Mouse (Mus musculus) hindbrain, postnatal 0 days (tissue): Measurements from ENCODE around the gene Fgr. TPM values are rescaled to one million over a fixed set of nuclear protein-coding genes. Genes with fewer than 3 reads are reported as not detected.

ENCODE experiments used
- ATAC-seq: fragments of 200-750 bp; cut with Nextera tagmentation; 2 replicates; pipeline ENCODE4 v1.8.0; 2017; ENCODE audit warnings: mild to moderate bottlenecking, moderate TSS enrichment, moderate library complexity
- DNase-seq: peaks from one replicate; pipeline ENCODE4 v3.0.0-alpha.2; 2015; ENCODE audit warnings: low spot score
- H3K27ac ChIP-seq: fragments of 300-500 bp; sonication (generic); 2 replicates; pipeline ENCODE4 v1.5.1; 2014; ENCODE audit warnings: mild to moderate bottlenecking
- H3K27me3 ChIP-seq: fragments of 300-500 bp; sonication (generic); 2 replicates; pipeline ENCODE4 v1.6.1; 2014; ENCODE audit warnings: low read length, mixed read lengths; ENCODE audit not compliant: insufficient read depth
- H3K36me3 ChIP-seq: fragments of 300-500 bp; sonication (generic); 2 replicates; pipeline ENCODE4 v1.6.1; 2014; ENCODE audit warnings: low read length, mixed read lengths; ENCODE audit not compliant: insufficient read depth
- H3K4me1 ChIP-seq: fragments of 300-500 bp; sonication (generic); 2 replicates; pipeline ENCODE4 v1.6.1; 2014; ENCODE audit warnings: antibody characterized with exemption, low read length, mixed read lengths; ENCODE audit not compliant: insufficient read depth
- H3K4me2 ChIP-seq: fragments of 300-500 bp; sonication (generic); 2 replicates; pipeline ENCODE4 v1.6.1; 2014; ENCODE audit warnings: low read depth, mild to moderate bottlenecking, low read length, moderate library complexity, mixed read lengths
- H3K4me3 ChIP-seq: fragments of 300-500 bp; sonication (generic); 2 replicates; pipeline ENCODE4 v1.5.1; 2014; ENCODE audit warnings: low read length
- H3K9ac ChIP-seq: fragments of 300-500 bp; sonication (generic); replicated peaks from 2 replicates; pipeline ENCODE4 v1.6.1; 2014; ENCODE audit warnings: mild to moderate bottlenecking, low read length, moderate library complexity, mixed read lengths
- H3K9me3 ChIP-seq: fragments of 300-500 bp; sonication (generic); 2 replicates; pipeline ENCODE4 v1.6.1; 2016; ENCODE audit warnings: low read length, mixed read lengths
- CTCF ChIP-seq: IDR thresholded peaks from 2 replicates; pipeline ENCODE4 v1.5.1; 2016; ENCODE audit warnings: antibody characterized with exemption, control low read depth, low read depth
- WGBS: fragments of 180-500 bp; shearing (Covaris S2); extraction: QIAGEN DNeasy Blood & Tissue Kit; methylation state at CpG from one replicate; pipeline ENCODE4 v1.1.7; 2014; 5-methylcytosine and 5-hydroxymethylcytosine counted together
- polyA plus RNA-seq: library from polyadenylated mRNA; unstranded; fragments of >200 nt; fragmentation: Nextera tagmentation; extraction: Ambion mirVana; gene quantifications from 2 replicates; pipeline ENCODE4 v1.2.1, GENCODE M21; 2015
- total RNA-seq: library from RNA; depleted of rRNA; stranded (reverse); fragments of >200 nt; gene quantifications from 2 replicates; pipeline ENCODE4 v1.2.3, GENCODE M21; 2014

Gene Fgr
- total and polyA plus RNA-seq, 2 experiments from 2014 or later: 0.19 to 0.73 TPM

GRCm38 (mm10) chr4:132958741-132959678 is 14.9 kb upstream of the Fgr start:
- H3K4me1 ChIP-seq: 0 out of 2 replicates have a peak, but pooled peaks cover 13% of the 10 kb centered on the region
- no peaks in the 10 kb centered on the region for H3K9me3 ChIP-seq
- H3K4me3 ChIP-seq: no peak overlapping the region
- DNase-seq (peak; percentile 49), ATAC-seq (peak; percentile 71)
- H3K4me2 ChIP-seq: no peak overlapping the region
- H3K36me3 ChIP-seq: no peaks in the 10 kb centered on the region
- H3K9ac ChIP-seq: no peak overlapping the region
- TF ChIP-seq CTCF: no peak
- no peaks in the 10 kb centered on the region for H3K27me3 ChIP-seq
- WGBS: 13% methylated on average over 10 of the region's 10 CpGs
- H3K27ac ChIP-seq: peak overlapping the region; percentile 79

- Histone ChIP-seq H3K4me2 (no peak overlapping the region), H3K9ac (no peak overlapping the region), H3K4me1 (0 out of 2 replicates have a peak, but pooled peaks cover 18% of the 10 kb centered on the region), H3K27me3 (no peaks in the 10 kb centered on the region), H3K4me3 (no peak overlapping the region), H3K9me3 (no peaks in the 10 kb centered on the region), H3K36me3 (no peaks in the 10 kb centered on the region), H3K27ac (peak overlapping the region; percentile 79; the same call in 1 of the 2 replicates)
- DNase-seq (no peak), ATAC-seq (no peak)
- WGBS: 49% methylated on average over 3 of the region's 3 CpGs
- TF ChIP-seq CTCF: no peak
Observed at GRCm38 (mm10) chr4:132959679-132960045, 14.2 kb upstream of the Fgr start.

- Histone ChIP-seq H3K4me2 (no peak overlapping the region), H3K27me3 (no peaks in the 10 kb centered on the region), H3K9ac (no peak overlapping the region), H3K4me1 (0 out of 2 replicates have a peak, but pooled peaks cover 19% of the 10 kb centered on the region), H3K27ac (0 out of 2 replicates have a peak overlapping the region, but pooled peaks have one; percentile 79), H3K36me3 (no peaks in the 10 kb centered on the region), H3K9me3 (no peaks in the 10 kb centered on the region), H3K4me3 (no peak overlapping the region)
- ATAC-seq: no peak
- 0 out of 2 replicates have a peak, but pooled peaks have one; percentile 5 for TF ChIP-seq CTCF
- WGBS: 65% methylated on average over 5 of the region's 5 CpGs
- DNase-seq: no peak
Observed at GRCm38 (mm10) chr4:132960313-132960712, 13.6 kb upstream of the Fgr start.

- Histone ChIP-seq H3K4me1 (0 out of 2 replicates have a peak, but pooled peaks cover 19% of the 10 kb centered on the region), H3K36me3 (no peaks in the 10 kb centered on the region), H3K27ac (no peak overlapping the region), H3K27me3 (no peaks in the 10 kb centered on the region), H3K4me2 (no peak overlapping the region), H3K4me3 (no peak overlapping the region), H3K9ac (no peak overlapping the region), H3K9me3 (no peaks in the 10 kb centered on the region)
- 48% methylated on average over 13 of the region's 13 CpGs for WGBS
- ATAC-seq (peak; percentile 51; the same call in 1 of the 2 replicates), DNase-seq (no peak)
- no peak for TF ChIP-seq CTCF
Observed at GRCm38 (mm10) chr4:132960864-132961639, 12.8 kb upstream of the Fgr start.

GRCm38 (mm10) chr4:132961866-132962265 is 12.0 kb upstream of the Fgr start:
- H3K27me3 ChIP-seq: no peaks in the 10 kb centered on the region
- no peaks in the 10 kb centered on the region for H3K36me3 ChIP-seq
- H3K9me3 ChIP-seq: no peaks in the 10 kb centered on the region
- no peak overlapping the region for H3K9ac ChIP-seq
- H3K4me3 ChIP-seq: no peak overlapping the region
- H3K4me1 ChIP-seq: 0 out of 2 replicates have a peak, but pooled peaks cover 19% of the 10 kb centered on the region
- no peak for TF ChIP-seq CTCF
- DNase-seq (no peak), ATAC-seq (no peak)
- no peak overlapping the region for H3K27ac ChIP-seq
- no peak overlapping the region for H3K4me2 ChIP-seq
- 79% methylated on average over 5 of the region's 5 CpGs for WGBS

- no peak overlapping the region for H3K27ac ChIP-seq
- DNase-seq (no peak), ATAC-seq (no peak)
- H3K36me3 ChIP-seq: no peaks in the 10 kb centered on the region
- no peak overlapping the region for H3K4me3 ChIP-seq
- no peak for TF ChIP-seq CTCF
- no peak overlapping the region for H3K4me2 ChIP-seq
- no peaks in the 10 kb centered on the region for H3K27me3 ChIP-seq
- no peak overlapping the region for H3K9ac ChIP-seq
- no peaks in the 10 kb centered on the region for H3K9me3 ChIP-seq
- 0 out of 2 replicates have a peak, but pooled peaks cover 19% of the 10 kb centered on the region for H3K4me1 ChIP-seq
- 93% methylated on average over 4 of the region's 4 CpGs for WGBS
Observed at GRCm38 (mm10) chr4:132962628-132963027, 11.3 kb upstream of the Fgr start.
